Mouse (Mus musculus): Measurements from ENCODE around the gene Prm2. TPM values are rescaled to one million over a fixed set of nuclear protein-coding genes. Genes with fewer than 3 reads are reported as not detected.

The Prm2 gene
- polyA plus RNA-seq, 1 experiment: not detected

DNA sequence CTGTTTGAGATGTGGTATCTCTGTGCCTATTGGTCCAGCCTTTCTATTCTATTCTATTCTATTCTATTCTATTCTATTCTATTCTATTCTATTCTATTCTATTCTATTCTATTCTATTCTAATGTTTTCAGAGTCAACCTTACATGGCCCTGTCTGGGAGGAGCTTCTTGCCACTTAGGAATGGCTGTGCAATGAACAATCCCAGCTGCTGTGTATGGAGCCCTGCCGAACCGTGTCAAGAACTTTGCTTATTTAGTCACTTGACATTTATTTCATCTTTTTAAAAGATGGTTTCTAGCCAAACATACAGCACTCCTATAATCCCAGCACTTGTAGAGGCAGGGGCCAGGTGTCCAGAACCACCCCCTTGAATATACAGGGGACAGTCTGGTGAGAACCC is 31.6 kb downstream of the Prm2 start:
- no peaks in the 10 kb centered on the region for H3K27me3 ChIP-seq (ENCODE audit: control insufficient read depth, insufficient read depth, low read length)
- 40% methylated on average over 2 of the region's 2 CpGs for WGBS
- peaks cover 8% of the 10 kb centered on the region for H3K4me1 ChIP-seq (ENCODE audit: control insufficient read depth, insufficient read depth, insufficient read length, low read length)
- no peak overlapping the region for H3K4me3 ChIP-seq (ENCODE audit: low read depth, low read length)
- H3K27ac ChIP-seq (ENCODE audit: insufficient read depth, low read depth, low read length): no peak overlapping the region
- H3K36me3 ChIP-seq (ENCODE audit: control insufficient read depth, insufficient read depth, low read length): no peaks in the 10 kb centered on the region
- TF ChIP-seq CTCF (IDR thresholded peaks at IDR 0.05; ENCODE audit: extremely low read depth, insufficient read length, insufficient replicate concordance, low read depth, low read length) (no peak), POLR2A (IDR thresholded peaks at IDR 0.05; ENCODE audit: low read depth, low read length) (no peak)

- Histone ChIP-seq H3K36me3 (ENCODE audit: control insufficient read depth, insufficient read depth, low read length) (no peaks in the 10 kb centered on the region), H3K27me3 (ENCODE audit: control insufficient read depth, insufficient read depth, low read length) (no peaks in the 10 kb centered on the region), H3K4me1 (ENCODE audit: control insufficient read depth, insufficient read depth, insufficient read length, low read length) (peaks cover 5% of the 10 kb centered on the region), H3K4me3 (ENCODE audit: low read depth, low read length) (no peak overlapping the region), H3K27ac (ENCODE audit: insufficient read depth, low read depth, low read length) (no peak overlapping the region)
- WGBS: 51% methylated on average over 6 of the region's 6 CpGs
- TF ChIP-seq POLR2A (IDR thresholded peaks at IDR 0.05; ENCODE audit: low read depth, low read length) (no peak), CTCF (IDR thresholded peaks at IDR 0.05; ENCODE audit: extremely low read depth, insufficient read length, insufficient replicate concordance, low read depth, low read length) (no peak)
Measured at GRCm38 (mm10) chr16:10763540-10764264, 32.2 kb downstream of the Prm2 start.

DNA sequence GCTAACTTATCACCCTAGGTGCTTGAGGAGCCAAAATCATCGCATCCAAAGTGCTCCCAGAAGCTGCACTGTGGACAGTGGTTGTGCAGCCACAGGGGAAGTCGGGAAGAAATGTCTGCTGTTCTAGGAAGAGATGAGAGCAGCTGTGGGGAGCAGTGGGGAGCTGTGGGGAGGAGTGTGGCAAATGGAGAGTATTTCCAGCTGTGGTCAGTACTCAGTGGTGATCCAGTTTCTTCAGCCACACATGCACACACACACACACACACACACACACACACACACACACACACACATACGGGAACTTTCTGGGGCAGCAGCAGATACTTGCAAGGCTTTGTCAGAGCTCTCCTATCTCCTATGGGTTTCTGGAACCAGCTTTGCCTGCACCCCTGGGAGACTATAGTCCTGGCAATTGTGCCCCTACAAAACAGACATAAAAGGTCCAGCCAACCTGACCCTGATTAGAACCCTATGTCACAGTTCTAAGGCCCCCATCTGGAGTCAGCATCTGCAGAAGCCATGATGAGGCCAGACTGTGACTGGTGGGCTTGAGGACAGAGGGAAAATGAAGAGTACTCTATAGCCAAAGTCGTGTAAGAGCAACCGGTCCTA is 33.3 kb downstream of the Prm2 start:
- H3K36me3 ChIP-seq (ENCODE audit: control insufficient read depth, insufficient read depth, low read length): no peaks in the 10 kb centered on the region
- WGBS: 68% methylated on average over 5 of the region's 5 CpGs
- TF ChIP-seq CTCF (IDR thresholded peaks at IDR 0.05; ENCODE audit: extremely low read depth, insufficient read length, insufficient replicate concordance, low read depth, low read length): no peak
- TF ChIP-seq POLR2A (IDR thresholded peaks at IDR 0.05; ENCODE audit: low read depth, low read length): no peak

DNA sequence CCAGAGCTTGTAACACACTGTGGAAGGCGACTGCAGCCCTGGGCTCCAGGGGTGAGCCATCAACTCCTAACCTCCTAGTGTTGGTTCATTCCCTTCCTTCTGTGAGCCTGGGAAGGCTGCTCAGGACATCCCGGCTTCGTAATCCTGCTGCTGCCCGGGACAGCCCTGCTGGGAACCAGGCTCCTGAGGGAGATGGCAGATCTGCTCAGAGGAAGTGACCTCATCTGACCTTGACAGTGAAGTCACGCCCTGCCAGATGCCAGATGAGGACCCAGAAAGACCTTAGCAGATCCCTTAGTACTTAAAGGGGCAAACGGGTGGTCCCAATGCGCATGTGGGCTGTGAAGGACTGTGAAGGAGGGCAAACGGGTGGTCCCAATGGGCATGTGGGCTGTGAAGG is 34.8 kb downstream of the Prm2 start:
- Histone ChIP-seq H3K36me3 (ENCODE audit: control insufficient read depth, insufficient read depth, low read length) (no peaks in the 10 kb centered on the region), H3K27ac (ENCODE audit: insufficient read depth, low read depth, low read length) (no peak overlapping the region), H3K27me3 (ENCODE audit: control insufficient read depth, insufficient read depth, low read length) (no peaks in the 10 kb centered on the region), H3K4me1 (ENCODE audit: control insufficient read depth, insufficient read depth, insufficient read length, low read length) (peaks cover 3% of the 10 kb centered on the region; the same call in 1 of the 2 replicates), H3K4me3 (ENCODE audit: low read depth, low read length) (no peak overlapping the region)
- whole genome bisulfite sequencing: 73% methylated on average over 8 of the region's 8 CpGs
- TF ChIP-seq POLR2A (IDR thresholded peaks at IDR 0.05; ENCODE audit: low read depth, low read length): no peak
- no peak for TF ChIP-seq CTCF (IDR thresholded peaks at IDR 0.05; ENCODE audit: extremely low read depth, insufficient read length, insufficient replicate concordance, low read depth, low read length)

More for the DNA sequence above, 33.3 kb downstream of the Prm2 start:
- no peaks in the 10 kb centered on the region for H3K27me3 ChIP-seq (ENCODE audit: control insufficient read depth, insufficient read depth, low read length)
- H3K4me3 ChIP-seq (ENCODE audit: low read depth, low read length): no peak overlapping the region
- peaks cover 3% of the 10 kb centered on the region; the same call in 1 of the 2 replicates for H3K4me1 ChIP-seq (ENCODE audit: control insufficient read depth, insufficient read depth, insufficient read length, low read length)
- H3K27ac ChIP-seq (ENCODE audit: insufficient read depth, low read depth, low read length): no peak overlapping the region

DNA sequence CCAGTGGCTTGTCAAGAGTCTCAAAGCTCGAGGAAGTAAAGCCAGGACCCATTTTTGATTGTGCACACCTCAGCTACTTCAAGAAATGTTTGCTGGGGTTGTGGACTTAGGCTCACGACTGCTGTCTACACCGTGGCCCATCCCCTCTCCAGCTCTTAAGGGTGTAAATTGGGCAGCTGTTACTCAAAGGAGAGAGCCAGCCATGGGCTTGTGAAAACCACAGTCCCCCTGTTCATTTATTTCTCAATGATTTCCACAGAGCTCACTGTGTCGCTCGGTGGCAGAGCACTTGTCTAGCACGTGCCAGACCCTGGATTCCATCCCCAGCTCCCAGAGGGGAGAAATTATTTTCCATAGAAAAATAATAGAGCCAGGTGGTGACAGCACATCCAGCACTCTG is 39.8 kb downstream of the Prm2 start:
- Histone ChIP-seq H3K27ac (ENCODE audit: insufficient read depth, low read depth, low read length) (no peak overlapping the region), H3K4me3 (ENCODE audit: low read depth, low read length) (no peak overlapping the region), H3K4me1 (ENCODE audit: control insufficient read depth, insufficient read depth, insufficient read length, low read length) (peaks cover 17% of the 10 kb centered on the region; the same call in 1 of the 2 replicates), H3K36me3 (ENCODE audit: control insufficient read depth, insufficient read depth, low read length) (no peaks in the 10 kb centered on the region), H3K27me3 (ENCODE audit: control insufficient read depth, insufficient read depth, low read length) (no peaks in the 10 kb centered on the region)
- TF ChIP-seq POLR2A (IDR thresholded peaks at IDR 0.05; ENCODE audit: low read depth, low read length): no peak
- TF ChIP-seq CTCF (IDR thresholded peaks at IDR 0.05; ENCODE audit: extremely low read depth, insufficient read length, insufficient replicate concordance, low read depth, low read length): no peak
- WGBS: 85% methylated on average over 5 of the region's 6 CpGs

DNA sequence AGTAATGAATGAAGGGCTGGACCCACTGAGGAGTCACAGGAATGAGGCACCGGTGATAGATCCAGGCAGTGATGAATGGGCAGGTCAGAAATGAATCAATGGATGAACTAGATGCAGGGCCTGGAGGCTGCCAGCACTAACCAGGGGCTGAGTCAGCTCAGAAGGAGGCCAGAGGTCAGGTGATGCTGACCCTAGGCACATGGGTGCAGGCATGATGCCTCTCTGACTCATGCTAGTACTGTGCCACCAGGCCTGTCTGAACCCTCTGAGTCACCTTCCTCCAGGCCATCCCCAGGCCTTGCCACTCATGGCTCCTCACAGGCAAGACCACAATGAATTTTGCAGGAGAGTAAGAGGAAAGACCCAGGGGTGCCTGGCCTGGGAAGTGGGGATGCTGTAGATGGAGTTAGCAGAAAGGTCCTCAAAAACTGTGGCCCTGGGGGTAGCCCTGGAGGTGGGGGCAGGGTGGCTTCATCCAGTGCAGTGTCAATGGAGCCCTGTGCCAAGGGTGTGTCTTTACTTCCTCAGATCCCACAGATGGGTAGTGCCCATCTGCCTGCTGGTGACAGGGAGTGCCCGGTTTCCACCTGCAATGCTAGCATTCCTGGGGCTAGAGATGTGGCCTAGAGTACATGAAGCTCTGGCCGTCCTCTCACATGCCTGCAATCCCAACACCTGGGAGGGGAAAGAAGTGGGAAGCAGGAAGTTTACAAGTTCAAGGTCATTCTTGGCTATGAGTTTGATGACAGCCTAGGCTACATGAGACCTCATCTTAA is 41.2 kb downstream of the Prm2 start:
- 49% methylated on average over 3 of the region's 3 CpGs for WGBS

GRCm38 (mm10) chr16:10749824-10750223 is 46.1 kb downstream of the Prm2 start:
- H3K27ac ChIP-seq (ENCODE audit: insufficient read depth, low read depth, low read length): 0 out of 2 replicates have a peak overlapping the region, but pooled peaks have one; percentile 40
- no peak for TF ChIP-seq CTCF (IDR thresholded peaks at IDR 0.05; ENCODE audit: extremely low read depth, insufficient read length, insufficient replicate concordance, low read depth, low read length)
- no peak; the same call in 1 of the 2 replicates for TF ChIP-seq POLR2A (IDR thresholded peaks at IDR 0.05; ENCODE audit: low read depth, low read length)
- no peaks in the 10 kb centered on the region for H3K27me3 ChIP-seq (ENCODE audit: control insufficient read depth, insufficient read depth, low read length)
- 18% methylated on average over 7 of the region's 7 CpGs for WGBS
- H3K36me3 ChIP-seq (ENCODE audit: control insufficient read depth, insufficient read depth, low read length): no peaks in the 10 kb centered on the region
- H3K4me1 ChIP-seq (ENCODE audit: control insufficient read depth, insufficient read depth, insufficient read length, low read length): peaks cover 29% of the 10 kb centered on the region
- H3K4me3 ChIP-seq (ENCODE audit: low read depth, low read length): no peak overlapping the region

More for the DNA sequence above, 41.2 kb downstream of the Prm2 start:
- no peak overlapping the region for H3K4me3 ChIP-seq (ENCODE audit: low read depth, low read length)
- H3K27ac ChIP-seq (ENCODE audit: insufficient read depth, low read depth, low read length): peak overlapping the region; percentile 78
- no peaks in the 10 kb centered on the region for H3K27me3 ChIP-seq (ENCODE audit: control insufficient read depth, insufficient read depth, low read length)
- no peaks in the 10 kb centered on the region for H3K36me3 ChIP-seq (ENCODE audit: control insufficient read depth, insufficient read depth, low read length)
- TF ChIP-seq CTCF (IDR thresholded peaks at IDR 0.05; ENCODE audit: extremely low read depth, insufficient read length, insufficient replicate concordance, low read depth, low read length): no peak
- peaks cover 25% of the 10 kb centered on the region; the same call in 1 of the 2 replicates for H3K4me1 ChIP-seq (ENCODE audit: control insufficient read depth, insufficient read depth, insufficient read length, low read length)
